Mouse (Mus musculus) heart, postnatal 4 days (tissue): ENCODE measurements around the gene Slc9a4. TPM values are rescaled to one million over a fixed set of nuclear protein-coding genes. Genes with fewer than 3 reads are reported as not detected.
"Not testable (repeated sequence)": the region's sequence is repeated elsewhere in the genome, so short reads cannot be mapped to it uniquely, and the experiment has no call there.

ENCODE experiments used
- DNase-seq: peaks from one replicate; pipeline ENCODE4 v3.0.0; 2021
- total RNA-seq, 2 experiments: library from RNA; stranded (reverse); gene quantifications; 2 replicates each; pipeline ENCODE4 v1.2.3; 2021

Slc9a4 gene
- total RNA-seq, 2 experiments from 2014 or later, result not detected

- peak; percentile 32 for DNase-seq
Measured at GRCm38 (mm10) chr1:40650803-40651497, 71.1 kb downstream of the Slc9a4 start.

GRCm38 (mm10) chr1:40657035-40657434, 77.2 kb downstream of the Slc9a4 start:
- DNase-seq, result no peak

- peak; percentile 79 for DNase-seq
Measured at GRCm38 (mm10) chr1:40657978-40658496, 78.2 kb downstream of the Slc9a4 start.

- no peak for DNase-seq
Measured at GRCm38 (mm10) chr1:40659017-40659416, 79.1 kb downstream of the Slc9a4 start.

- DNase-seq, result no peak
Measured at GRCm38 (mm10) chr1:40659496-40659895, 79.6 kb downstream of the Slc9a4 start.

- DNase-seq, result peak; percentile 9
Measured at GRCm38 (mm10) chr1:40660838-40661237, 81.0 kb downstream of the Slc9a4 start.

- DNase-seq, result no peak
Measured at GRCm38 (mm10) chr1:40665401-40666370, 85.8 kb downstream of the Slc9a4 start.

- not testable (repeated sequence) for DNase-seq
Measured at GRCm38 (mm10) chr1:40667442-40667841, 87.6 kb downstream of the Slc9a4 start.

- peak; percentile 55 for DNase-seq
Measured at GRCm38 (mm10) chr1:40670025-40670424, 90.1 kb downstream of the Slc9a4 start.

- DNase-seq, result no peak
Measured at GRCm38 (mm10) chr1:40671490-40671889, 91.6 kb downstream of the Slc9a4 start.

- peak; percentile 42 for DNase-seq
Measured at GRCm38 (mm10) chr1:40677306-40677705, 97.4 kb downstream of the Slc9a4 start.

Other genes starting within 250 kb of the Slc9a4 start
- gene Il1rl1, start 150.5 kb upstream of the Slc9a4 start, total RNA-seq, result 1 to 10 TPM in 1 of 2 experiments, under 1 TPM in 1; 0.77 to 1.4 TPM
- gene Il18r1, start 114.5 kb upstream of the Slc9a4 start, total RNA-seq, result 1 to 10 TPM in 1 of 2 experiments, under 1 TPM in 1; 0.98 to 1.6 TPM
- under 1 TPM; 0.07 to 0.25 TPM for gene Il18rap, start 64.7 kb upstream of the Slc9a4 start, total RNA-seq
- gene Slc9a2, start 100.5 kb downstream of the Slc9a4 start, total RNA-seq, result 1 to 10 TPM in 1 of 2 experiments, under 1 TPM in 1; 0.97 to 1.0 TPM
- 1 to 10 TPM; 1.4 TPM for gene Mfsd9, start 210.6 kb downstream of the Slc9a4 start, total RNA-seq
- gene Tmem182, start 225.5 kb downstream of the Slc9a4 start, total RNA-seq, result 100 to 1,000 TPM in 1 of 2 experiments, 10 to 100 TPM in 1; 99.0 to 101 TPM